Mouse (Mus musculus): Measurements from ENCODE around the gene Mb21d2. TPM values are rescaled to one million over a fixed set of nuclear protein-coding genes. Genes with fewer than 3 reads are reported as not detected.

The Mb21d2 gene
- total RNA-seq, 4 experiments from 2014 or later = 7.9 to 9.2 (median 8.6) TPM

- peak; percentile 2 for DNase-seq (ENCODE audit: low spot score)
Observed at GRCm38 (mm10) chr16:28793115-28793514, 136.4 kb downstream of the Mb21d2 start.

Other genes with a start within 250 kb of the Mb21d2 start
- gene Fgf12, start 176.6 kb downstream of the Mb21d2 start, total RNA-seq (2022) = 10 to 100 TPM in 3 of 4 experiments, 1 to 10 TPM in 1; 9.0 to 15.3 (median 13.0) TPM